Mouse (Mus musculus): Measurements from ENCODE around the gene Flt4. TPM values are rescaled to one million over a fixed set of nuclear protein-coding genes. Genes with fewer than 3 reads are reported as not detected.

Flt4 gene
- total and polyA plus RNA-seq, 3 experiments, result 0.08 to 0.13 TPM; not detected in 1

GRCm38 (mm10) chr11:49635671-49636070 is 26.6 kb downstream of the Flt4 start:
- Histone ChIP-seq H3K4me1 (ENCODE audit: control insufficient read depth in 1 of 2, insufficient read depth in 2 of 2, low read length in 2 of 2) (peaks cover 0 to 8% of the 10 kb centered on the region in 2 experiments; a peak in 3 of 4 replicates), H3K79me2 (ENCODE audit: control insufficient read depth, insufficient read depth, low read length, poor library complexity) (no peaks in the 10 kb centered on the region), H3K27ac (ENCODE audit: control insufficient read depth, low read depth, low read length) (no peak overlapping the region), H3K27me3 (ENCODE audit: control insufficient read depth in 1 of 2, insufficient read depth in 2 of 2, low read length in 2 of 2) (no peaks in the 10 kb centered on the region), H3K4me3 (ENCODE audit: control insufficient read depth in 1 of 2, insufficient read depth in 1 of 2, low read depth in 2 of 2, low read length in 2 of 2) (no peak overlapping the region), H3K36me3 (ENCODE audit: control insufficient read depth in 1 of 2, insufficient read depth in 2 of 2, low read length in 2 of 2) (0 out of 4 replicates have a peak, but pooled peaks cover 0 to 2% of the 10 kb centered on the region in 2 experiments), H3K9me3 (replicated peaks; ENCODE audit: insufficient read depth, low read length) (no peaks in the 10 kb centered on the region), H3K9ac (ENCODE audit: control insufficient read depth, low read depth, low read length, poor library complexity, severe bottlenecking) (no peak overlapping the region)
- no peak for DNase-seq (ENCODE audit: low read depth, low spot score)
- TF ChIP-seq MXI1 (IDR thresholded peaks at IDR 0.05; ENCODE audit: low read depth, low read length) (no peak), RAD21 (IDR thresholded peaks at IDR 0.05; ENCODE audit: low read depth, low read length) (no peak), USF1 (IDR thresholded peaks at IDR 0.05; ENCODE audit: low read depth, low read length) (no peak), ELF1 (IDR thresholded peaks at IDR 0.05; ENCODE audit: low read depth, low read length) (no peak), CTCF (IDR thresholded peaks at IDR 0.05 in 2 of 3, conservative IDR thresholded peaks at IDR 0.05 in 1 of 3; ENCODE audit: control insufficient read depth in 1 of 3, insufficient read depth in 1 of 3, low read depth in 2 of 3, low read length in 3 of 3, poor library complexity in 1 of 3, severe bottlenecking in 1 of 3) (no peak), ZKSCAN1 (IDR thresholded peaks at IDR 0.05; ENCODE audit: low read depth, low read length) (no peak), MYC (IDR thresholded peaks at IDR 0.05; ENCODE audit: low read depth, low read length) (no peak), CHD1 (IDR thresholded peaks at IDR 0.05; ENCODE audit: low read depth, low read length) (no peak), POLR2AphosphoS2 (IDR thresholded peaks at IDR 0.05; ENCODE audit: low read length) (no peak), ZC3H11A (IDR thresholded peaks at IDR 0.05; ENCODE audit: low read depth, low read length) (no peak), MAFK (IDR thresholded peaks at IDR 0.05; ENCODE audit: borderline replicate concordance, low read depth, low read length) (no peak)

DNA sequence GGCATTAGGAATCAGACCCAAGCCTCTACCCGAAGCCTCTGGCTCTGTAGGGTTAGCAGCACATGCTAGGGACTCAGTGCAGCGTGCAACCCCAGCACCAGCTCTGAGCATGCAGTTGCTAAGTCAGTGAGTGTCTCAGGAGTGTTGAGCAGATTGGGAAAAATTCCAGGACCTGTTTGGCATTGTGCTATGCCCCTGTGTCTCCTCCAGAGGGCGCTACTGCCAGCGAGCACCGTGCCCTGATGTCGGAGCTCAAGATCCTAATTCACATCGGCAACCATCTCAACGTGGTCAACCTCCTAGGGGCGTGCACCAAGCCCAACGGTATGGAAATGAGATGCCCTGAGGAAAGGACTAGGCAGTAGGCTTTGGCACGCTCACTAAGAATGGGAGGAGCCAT is 27.4 kb downstream of the Flt4 start:
- Histone ChIP-seq H3K27me3 (ENCODE audit: control insufficient read depth in 1 of 2, insufficient read depth in 2 of 2, low read length in 2 of 2) (no peaks in the 10 kb centered on the region), H3K9ac (ENCODE audit: control insufficient read depth, low read depth, low read length, poor library complexity, severe bottlenecking) (no peak overlapping the region), H3K4me1 (ENCODE audit: control insufficient read depth in 1 of 2, insufficient read depth in 2 of 2, low read length in 2 of 2) (peaks cover 0 to 8% of the 10 kb centered on the region in 2 experiments; a peak in 3 of 4 replicates), H3K9me3 (replicated peaks; ENCODE audit: insufficient read depth, low read length) (no peaks in the 10 kb centered on the region), H3K79me2 (ENCODE audit: control insufficient read depth, insufficient read depth, low read length, poor library complexity) (no peaks in the 10 kb centered on the region), H3K27ac (ENCODE audit: control insufficient read depth, low read depth, low read length) (no peak overlapping the region), H3K4me3 (ENCODE audit: control insufficient read depth in 1 of 2, insufficient read depth in 1 of 2, low read depth in 2 of 2, low read length in 2 of 2) (no peak overlapping the region), H3K36me3 (ENCODE audit: control insufficient read depth in 1 of 2, insufficient read depth in 2 of 2, low read length in 2 of 2) (0 out of 4 replicates have a peak, but pooled peaks cover 0 to 2% of the 10 kb centered on the region in 2 experiments)
- peak; percentile 25 for DNase-seq (ENCODE audit: low read depth, low spot score)
- TF ChIP-seq ZC3H11A (IDR thresholded peaks at IDR 0.05; ENCODE audit: low read depth, low read length) (0 out of 2 replicates have a peak, but pooled peaks have one; percentile 28), ETS1 (IDR thresholded peaks at IDR 0.05; ENCODE audit: low read depth, low read length) (no peak), KAT2A (conservative IDR thresholded peaks at IDR 0.05; ENCODE audit: low read depth, low read length) (no peak), ZNF384 (IDR thresholded peaks at IDR 0.05; ENCODE audit: low read depth, low read length) (no peak), E2F4 (IDR thresholded peaks at IDR 0.05; ENCODE audit: borderline replicate concordance, low read depth, low read length) (no peak), POLR2A (IDR thresholded peaks at IDR 0.05; ENCODE audit: control insufficient read depth in 1 of 2, insufficient read depth in 1 of 2, low read depth in 1 of 2, low read length in 2 of 2, poor library complexity in 1 of 2) (no peak), SMC3 (IDR thresholded peaks at IDR 0.05; ENCODE audit: low read depth, low read length) (peak; percentile 70), HCFC1 (IDR thresholded peaks at IDR 0.05; ENCODE audit: low read depth, low read length) (no peak), CTCF (IDR thresholded peaks at IDR 0.05 in 2 of 3, conservative IDR thresholded peaks at IDR 0.05 in 1 of 3; ENCODE audit: control insufficient read depth in 1 of 3, insufficient read depth in 1 of 3, low read depth in 2 of 3, low read length in 3 of 3, poor library complexity in 1 of 3, severe bottlenecking in 1 of 3) (peak; percentile 78 to 92 (median 91)), RCOR1 (IDR thresholded peaks at IDR 0.05; ENCODE audit: low read depth, low read length) (no peak), EP300 (IDR thresholded peaks at IDR 0.05; ENCODE audit: low read depth in 1 of 2, low read length in 2 of 2) (no peak), MAZ (IDR thresholded peaks at IDR 0.05; ENCODE audit: low read depth, low read length) (no peak), USF2 (IDR thresholded peaks at IDR 0.05; ENCODE audit: borderline replicate concordance in 1 of 2, insufficient read depth in 1 of 2, low read depth in 1 of 2, low read length in 2 of 2) (no peak), RAD21 (IDR thresholded peaks at IDR 0.05; ENCODE audit: low read depth, low read length) (peak; percentile 46)

All from MEL (cell line).